Mouse (Mus musculus): ENCODE data around the gene Tbck. TPM values are rescaled to one million over a fixed set of nuclear protein-coding genes. Genes with fewer than 3 reads are reported as not detected.

The Tbck gene
- polyA plus RNA-seq, 1 experiment from 2014 or later, result 21.5 TPM

GRCm38 (mm10) chr3:132813706-132814497 is 130.0 kb downstream of the Tbck start:
- H3K9me3 ChIP-seq (replicated peaks), result no peaks in the 10 kb centered on the region
- 0 out of 2 replicates have a peak, but pooled peaks cover 4% of the 10 kb centered on the region for H3K36me3 ChIP-seq
- no peak for DNase-seq (ENCODE audit: low spot score)
- H3K4me3 ChIP-seq, result no peak overlapping the region
- no peak overlapping the region for H3K27ac ChIP-seq (replicated peaks)
- peaks cover 5% of the 10 kb centered on the region; the same call in 1 of the 2 replicates for H3K4me1 ChIP-seq
- no peaks in the 10 kb centered on the region for H3K27me3 ChIP-seq (ENCODE audit: low read depth, poor library complexity, severe bottlenecking)
- 84% methylated on average over 9 of the region's 9 CpGs for WGBS

DNA sequence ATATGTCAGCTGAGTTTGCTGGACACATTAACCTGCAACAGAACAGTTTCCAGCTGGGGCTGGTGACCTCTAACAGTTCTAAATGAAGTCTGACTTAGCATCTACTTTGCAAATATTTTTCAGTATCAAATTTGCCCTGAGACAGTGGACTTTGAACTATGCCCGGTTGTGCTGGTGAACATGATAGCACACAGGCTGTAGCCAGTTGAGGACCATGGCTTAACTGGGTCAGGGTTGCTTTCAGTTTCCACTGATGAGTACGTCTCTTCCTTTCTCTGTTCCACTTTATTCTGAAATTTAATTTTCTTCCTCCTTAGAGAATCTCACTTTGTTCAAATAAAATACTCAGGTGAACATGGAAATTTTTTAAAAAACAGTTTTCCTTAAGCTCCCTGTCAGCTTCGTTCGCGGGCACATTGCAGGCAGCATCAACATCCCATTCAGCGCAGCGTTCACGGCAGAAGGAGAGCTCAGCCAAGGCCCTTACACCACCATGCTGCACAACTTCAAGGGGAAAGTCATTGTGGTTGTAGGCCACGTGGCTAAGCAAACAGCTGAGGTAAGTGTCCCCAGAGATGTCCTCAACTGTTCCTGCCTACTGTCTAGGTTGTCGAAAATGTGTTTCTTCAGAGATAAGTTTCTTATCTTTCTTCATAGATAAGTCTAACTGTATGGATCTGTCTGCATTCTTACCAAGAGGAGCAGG is 131.0 kb downstream of the Tbck start:
- 92% methylated on average over 10 of the region's 10 CpGs for WGBS
- Histone ChIP-seq H3K27me3 (ENCODE audit: low read depth, poor library complexity, severe bottlenecking) (no peaks in the 10 kb centered on the region), H3K9me3 (replicated peaks) (no peaks in the 10 kb centered on the region), H3K36me3 (0 out of 2 replicates have a peak, but pooled peaks cover 4% of the 10 kb centered on the region), H3K4me3 (no peak overlapping the region), H3K27ac (replicated peaks) (no peak overlapping the region), H3K4me1 (peaks cover 5% of the 10 kb centered on the region; the same call in 1 of the 2 replicates)
- DNase-seq (ENCODE audit: low spot score), result no peak

DNA sequence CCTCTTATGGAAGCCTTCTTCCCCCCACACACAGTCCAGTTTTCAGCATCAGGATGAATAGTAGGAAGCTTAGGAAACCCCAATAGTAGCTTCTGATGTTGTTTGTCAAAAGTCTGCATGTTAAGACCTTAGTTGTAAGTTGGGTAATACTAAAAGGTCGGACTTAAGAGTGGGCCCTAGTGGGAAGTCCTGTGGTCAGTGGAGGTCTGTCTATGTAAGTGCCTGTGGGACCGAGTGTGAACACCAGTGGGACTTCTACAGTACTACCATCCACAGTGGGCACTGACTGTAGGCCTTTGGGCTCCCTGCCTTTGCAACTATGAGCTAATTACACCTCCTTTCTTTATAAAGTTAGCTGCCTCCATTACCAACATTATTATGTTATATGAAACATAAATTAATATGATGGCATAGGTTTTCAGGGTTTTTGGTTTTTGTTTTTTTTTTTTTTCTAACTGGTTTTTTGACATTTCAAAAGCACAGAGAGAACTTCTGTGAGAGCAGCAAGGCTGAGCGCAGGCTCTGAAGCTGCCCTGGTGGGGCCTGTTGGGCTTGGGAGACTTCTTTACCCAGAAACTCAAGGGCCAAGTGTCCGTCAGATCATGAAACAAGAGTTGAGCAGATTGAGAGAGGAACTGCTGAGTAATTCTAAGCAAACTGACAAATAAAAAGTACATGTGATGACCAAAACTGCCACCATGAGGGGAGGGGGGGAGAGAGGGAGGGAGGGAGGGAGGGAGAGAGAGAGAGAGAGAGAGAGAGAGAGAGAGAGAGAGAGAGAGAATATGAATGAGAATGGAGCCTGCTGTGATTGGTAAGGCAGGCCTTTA is 131.8 kb downstream of the Tbck start:
- 0 out of 2 replicates have a peak, but pooled peaks cover 4% of the 10 kb centered on the region for H3K36me3 ChIP-seq
- no peak overlapping the region for H3K27ac ChIP-seq (replicated peaks)
- no peak overlapping the region for H3K4me3 ChIP-seq
- WGBS, result 93% methylated on average over 4 of the region's 4 CpGs
- peaks cover 5% of the 10 kb centered on the region; the same call in 1 of the 2 replicates for H3K4me1 ChIP-seq
- H3K9me3 ChIP-seq (replicated peaks), result no peaks in the 10 kb centered on the region
- H3K27me3 ChIP-seq (ENCODE audit: low read depth, poor library complexity, severe bottlenecking), result no peaks in the 10 kb centered on the region
- no peak for DNase-seq (ENCODE audit: low spot score)

DNA sequence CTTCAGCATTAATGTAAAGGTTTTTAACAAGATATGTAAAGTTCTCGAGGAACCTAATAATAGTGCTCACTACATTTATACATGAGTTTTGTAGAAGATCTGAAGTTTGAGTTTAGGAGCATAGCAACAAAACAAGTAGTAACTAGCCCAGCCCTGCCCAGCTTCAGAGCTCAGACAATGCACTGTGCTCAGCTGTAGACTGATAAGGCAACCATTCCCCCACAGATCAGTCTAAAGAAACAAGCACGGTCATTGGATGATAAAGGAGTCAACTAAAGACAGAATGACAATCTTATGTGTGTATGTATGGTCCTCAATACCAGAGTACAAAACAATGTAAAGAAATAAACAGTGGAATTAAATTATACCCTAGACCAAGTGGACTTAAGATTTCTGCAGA is 135.5 kb downstream of the Tbck start:
- H3K27me3 ChIP-seq (ENCODE audit: low read depth, poor library complexity, severe bottlenecking), result no peaks in the 10 kb centered on the region
- H3K36me3 ChIP-seq, result 0 out of 2 replicates have a peak, but pooled peaks cover 4% of the 10 kb centered on the region
- no peak overlapping the region for H3K4me3 ChIP-seq
- no peaks in the 10 kb centered on the region for H3K4me1 ChIP-seq
- no peak overlapping the region for H3K27ac ChIP-seq (replicated peaks)
- no peaks in the 10 kb centered on the region for H3K9me3 ChIP-seq (replicated peaks)
- DNase-seq (ENCODE audit: low spot score), result no peak
- WGBS, result 92% methylated on average over 2 of the region's 2 CpGs

- peaks cover 8% of the 10 kb centered on the region; the same call in 1 of the 2 replicates for H3K36me3 ChIP-seq
- no peaks in the 10 kb centered on the region for H3K4me1 ChIP-seq
- H3K4me3 ChIP-seq, result no peak overlapping the region
- 93% methylated on average over 16 of the region's 16 CpGs for WGBS
- no peaks in the 10 kb centered on the region for H3K9me3 ChIP-seq (replicated peaks)
- no peak overlapping the region for H3K27ac ChIP-seq (replicated peaks)
- no peaks in the 10 kb centered on the region for H3K27me3 ChIP-seq (ENCODE audit: low read depth, poor library complexity, severe bottlenecking)
- no peak for DNase-seq (ENCODE audit: low spot score)
Measured at GRCm38 (mm10) chr3:132831179-132831873, 147.4 kb downstream of the Tbck start.

DNA sequence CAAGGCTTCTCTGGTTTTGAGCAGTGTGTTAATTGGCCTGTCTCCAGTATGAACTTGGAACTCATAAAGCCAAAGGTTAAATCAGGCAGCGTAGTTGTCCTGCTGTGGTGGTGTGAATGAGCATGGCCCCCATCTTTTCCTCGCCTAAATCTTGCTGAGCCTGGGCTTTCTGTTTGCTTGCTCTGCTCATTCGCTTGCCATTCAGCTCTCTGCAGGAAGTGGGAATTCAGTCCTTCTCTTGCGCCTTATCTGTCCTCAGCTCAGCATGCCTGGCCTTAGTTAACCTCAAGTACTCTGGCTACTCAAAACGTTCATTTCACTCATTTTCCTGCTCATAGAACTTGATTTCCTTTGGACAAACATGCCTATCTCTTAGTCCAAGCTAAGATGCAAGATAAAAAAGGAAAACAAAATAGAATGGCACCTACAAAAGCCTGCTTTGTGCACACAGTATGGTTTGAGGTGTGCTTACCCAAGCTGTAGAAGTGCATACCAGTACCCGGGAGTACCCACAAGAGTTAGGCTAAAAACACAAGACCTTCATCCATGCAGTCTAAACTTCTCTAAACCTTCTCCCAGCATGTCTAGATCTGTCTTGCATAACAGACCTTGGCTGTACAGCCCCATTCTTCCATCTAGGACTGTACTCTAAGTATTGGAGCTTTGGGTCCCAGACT is 151.3 kb downstream of the Tbck start:
- Histone ChIP-seq H3K27ac (replicated peaks) (no peak overlapping the region), H3K9me3 (replicated peaks) (no peaks in the 10 kb centered on the region), H3K4me3 (no peak overlapping the region), H3K4me1 (no peaks in the 10 kb centered on the region), H3K27me3 (ENCODE audit: low read depth, poor library complexity, severe bottlenecking) (no peaks in the 10 kb centered on the region), H3K36me3 (peaks cover 30% of the 10 kb centered on the region)
- WGBS, result 79% methylated on average over 6 of the region's 6 CpGs
- no peak for DNase-seq (ENCODE audit: low spot score)

DNA sequence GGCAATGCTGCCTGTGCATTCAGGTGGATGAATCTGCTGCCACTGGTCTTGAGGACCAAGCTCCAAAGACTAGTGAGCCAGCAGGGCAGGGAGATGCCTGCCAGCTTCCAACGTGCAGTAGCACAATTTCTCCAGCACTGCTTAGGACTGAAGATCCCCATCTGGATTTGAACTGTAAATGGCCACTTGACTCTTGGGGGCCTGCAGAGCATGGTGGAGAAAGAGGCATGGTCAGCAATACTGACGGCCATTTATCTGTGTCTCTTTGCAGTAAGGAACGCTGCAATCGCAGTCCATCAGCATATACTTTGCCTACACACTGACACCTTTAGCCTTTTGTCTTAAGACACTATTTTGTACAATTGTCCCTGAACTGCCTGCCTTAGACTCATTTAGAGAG is 153.2 kb downstream of the Tbck start:
- Histone ChIP-seq H3K27me3 (ENCODE audit: low read depth, poor library complexity, severe bottlenecking) (no peaks in the 10 kb centered on the region), H3K9me3 (replicated peaks) (no peaks in the 10 kb centered on the region), H3K27ac (replicated peaks) (no peak overlapping the region), H3K4me3 (no peak overlapping the region), H3K36me3 (peaks cover 37% of the 10 kb centered on the region), H3K4me1 (no peaks in the 10 kb centered on the region)
- no peak for DNase-seq (ENCODE audit: low spot score)
- 89% methylated on average over 4 of the region's 4 CpGs for WGBS

DNA sequence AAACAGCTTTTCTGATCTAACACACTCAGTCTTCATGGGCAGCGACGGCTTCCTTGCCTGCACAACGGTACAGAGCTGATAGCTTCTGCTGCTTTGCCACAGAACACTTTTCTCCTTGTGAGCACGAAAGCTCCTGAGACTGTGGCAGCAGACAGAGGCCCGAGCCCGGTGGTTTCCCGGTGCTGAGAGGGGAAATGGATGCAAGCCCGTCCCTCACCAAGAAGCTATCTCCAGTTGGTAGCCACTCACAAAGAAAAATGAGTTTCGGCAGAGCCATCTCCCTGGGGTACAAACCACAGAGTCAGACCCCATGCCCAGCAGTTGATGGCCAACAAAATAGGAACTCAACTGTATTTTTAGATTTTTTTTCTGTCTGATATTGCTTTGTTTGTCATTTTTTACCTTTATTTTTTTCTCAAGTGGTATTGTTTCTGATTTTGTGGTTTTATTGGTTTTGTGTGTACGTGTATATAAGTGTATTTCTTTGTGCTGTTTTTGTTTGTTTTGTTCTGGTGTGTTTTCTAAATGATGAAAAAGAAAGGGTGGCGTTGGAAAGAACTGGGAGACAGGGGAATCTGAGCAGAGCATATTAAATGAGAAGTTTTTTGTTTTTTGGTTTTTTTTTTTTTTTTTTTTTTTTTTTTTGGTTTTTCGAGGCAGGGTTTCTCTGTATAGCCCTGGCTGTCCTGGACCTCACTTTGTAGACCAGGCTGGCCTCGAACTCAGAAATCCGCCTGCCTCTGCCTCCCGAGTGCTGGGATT is 154.9 kb downstream of the Tbck start:
- no peak for DNase-seq (ENCODE audit: low spot score)
- 93% methylated on average over 15 of the region's 15 CpGs for WGBS
- Histone ChIP-seq H3K27ac (replicated peaks) (no peak overlapping the region), H3K9me3 (replicated peaks) (no peaks in the 10 kb centered on the region), H3K27me3 (ENCODE audit: low read depth, poor library complexity, severe bottlenecking) (no peaks in the 10 kb centered on the region), H3K36me3 (peaks cover 39% of the 10 kb centered on the region), H3K4me1 (no peaks in the 10 kb centered on the region), H3K4me3 (no peak overlapping the region)

DNA sequence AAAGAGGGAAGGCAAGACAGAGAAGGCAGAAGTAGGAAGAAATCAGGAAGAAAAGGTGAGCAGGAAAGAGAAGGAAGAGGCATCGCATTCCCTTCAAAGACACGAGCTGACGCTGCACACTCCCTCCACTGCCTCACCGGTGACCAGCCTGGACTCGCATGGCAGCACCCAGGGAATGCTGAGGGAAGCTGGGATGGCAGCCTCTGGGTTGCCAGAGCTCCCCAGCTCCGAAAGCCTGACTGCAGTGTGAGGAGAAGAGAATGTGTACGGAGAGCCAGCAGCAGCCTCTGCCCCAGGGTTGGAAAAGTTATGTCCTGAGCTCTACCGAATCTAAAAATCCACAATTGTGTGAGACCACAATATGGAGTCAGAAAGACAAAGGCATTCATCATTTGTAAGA is 155.6 kb downstream of the Tbck start:
- 84% methylated on average over 8 of the region's 8 CpGs for WGBS
- Histone ChIP-seq H3K36me3 (peaks cover 36% of the 10 kb centered on the region), H3K27ac (replicated peaks) (no peak overlapping the region), H3K9me3 (replicated peaks) (no peaks in the 10 kb centered on the region), H3K27me3 (ENCODE audit: low read depth, poor library complexity, severe bottlenecking) (no peaks in the 10 kb centered on the region), H3K4me3 (no peak overlapping the region), H3K4me1 (no peaks in the 10 kb centered on the region)
- no peak for DNase-seq (ENCODE audit: low spot score)

- no peak for DNase-seq (ENCODE audit: low spot score)
- Histone ChIP-seq H3K27ac (replicated peaks) (no peak overlapping the region), H3K27me3 (ENCODE audit: low read depth, poor library complexity, severe bottlenecking) (no peaks in the 10 kb centered on the region), H3K4me3 (no peak overlapping the region), H3K36me3 (peaks cover 31% of the 10 kb centered on the region), H3K4me1 (no peaks in the 10 kb centered on the region), H3K9me3 (replicated peaks) (no peaks in the 10 kb centered on the region)
- whole genome bisulfite sequencing, result 96% methylated on average over 6 of the region's 6 CpGs
Measured at GRCm38 (mm10) chr3:132842676-132843075, 158.7 kb downstream of the Tbck start.

DNA sequence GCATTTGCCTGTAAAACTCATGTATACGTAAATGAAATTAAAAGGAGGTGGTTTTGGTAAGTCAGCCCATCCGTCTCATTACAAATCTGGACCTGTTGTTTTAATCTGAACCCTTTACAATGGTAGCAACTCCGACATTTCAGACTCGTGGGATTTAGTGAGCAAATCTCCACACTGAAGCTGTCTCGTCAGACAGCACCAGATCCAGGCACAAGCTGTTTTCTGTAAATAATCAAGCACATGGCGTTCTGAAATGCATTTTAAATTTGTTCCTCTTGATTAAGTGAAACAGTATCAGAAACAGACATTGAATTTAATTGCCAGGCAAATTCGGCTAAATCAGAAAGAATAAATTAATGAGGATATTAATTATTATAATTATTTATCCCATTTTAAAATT is 165.7 kb downstream of the Tbck start:
- DNase-seq (ENCODE audit: low spot score), result no peak
- Histone ChIP-seq H3K36me3 (no peaks in the 10 kb centered on the region), H3K9me3 (replicated peaks) (no peaks in the 10 kb centered on the region), H3K4me1 (peaks cover 7% of the 10 kb centered on the region; the same call in 1 of the 2 replicates), H3K27me3 (ENCODE audit: low read depth, poor library complexity, severe bottlenecking) (no peaks in the 10 kb centered on the region), H3K4me3 (no peak overlapping the region), H3K27ac (replicated peaks) (no peak overlapping the region)
- WGBS, result 82% methylated on average over 7 of the region's 7 CpGs
